Mouse (Mus musculus) brain, adult 10 weeks (tissue): ENCODE results near the gene Snorc. TPM values are rescaled to one million over a fixed set of nuclear protein-coding genes. Genes with fewer than 3 reads are reported as not detected.

ENCODE experiments used
- polyA plus RNA-seq: library from polyadenylated mRNA; stranded (reverse); fragments of 350-450 nt; fragmentation: Illumina TruSeq; extraction: RNeasy Lipid Tissue Mini Kit (QIAGEN cat#74804); gene quantifications from one replicate; pipeline ENCODE4 v1.2.3, GENCODE M21; 2015; ENCODE audit warnings: low read depth, low replicate concordance

Snorc gene
- polyA plus RNA-seq: 1.4 TPM

GRCm38 (mm10) chr1:87469971-87470370 is at the start of gene Snorc:
TSS of gene Snorc (plus strand) at chr1:87470271.

GRCm38 (mm10) chr1:87509561-87510165 is 39.6 kb downstream of the Snorc start, which contains the start of gene Neu2:
TSS of gene Neu2 (plus strand) at chr1:87509889.

Other genes starting within 250 kb of the Snorc start
- 34.6 TPM for gene Efhd1, start 205.9 kb upstream of the Snorc start, polyA plus RNA-seq
- gene Gigyf2, start 143.3 kb upstream of the Snorc start, polyA plus RNA-seq: 50.8 TPM
- gene Kcnj13, start 75.5 kb upstream of the Snorc start, polyA plus RNA-seq: 12.1 TPM
- gene Neu2, start 39.6 kb downstream of the Snorc start, polyA plus RNA-seq: 8.6 TPM
- 255 TPM for gene Ngef, start 103.6 kb downstream of the Snorc start, polyA plus RNA-seq
- gene Inpp5d, start 150.0 kb downstream of the Snorc start, polyA plus RNA-seq: 10.7 TPM